Mouse (Mus musculus) embryonic stem cell, embryonic (primary cell): ENCODE results near the gene Kif19a.

Source experiments
- CTCF ChIA-PET, 4 experiments: fragments of 300-600 bp in 2 of 4; fragments of 350-600 bp in 2 of 4; sonication (Branson Sonifier 250); formaldehyde crosslinking; loops; one replicate each; lab custom pipeline; 2022; ENCODE audit warnings: inconsistent platforms in 2 of 4; lab: Charles Lee
- POLR2A ChIA-PET, 4 experiments: fragments of 300-600 bp in 2 of 4; fragments of 350-600 bp in 2 of 4; sonication (Branson Sonifier 250); formaldehyde crosslinking; loops; one replicate each; lab custom pipeline; 2022; ENCODE audit warnings: antibody characterized with exemption in 4 of 4, inconsistent platforms in 1 of 4; lab: Charles Lee

Gene Kif19a

GRCm38 (mm10) chr11:114764820-114765818 is at the start of gene Kif19a:
Kif19a (plus strand) TSS chr11:114765388.
- CTCF ChIA-PET: interaction anchor here in 2 of 4 experiments (0.6 to 1.0 kb wide), 4 partner anchors 20 to 1250 kb away, joined by 3 read pairs; no protein-coding TSS in a partner anchor
- POLR2A ChIA-PET: interaction anchor here in 1 of 4 experiments (1.0 kb wide), 1 partner anchor 54 kb away, joined by 3 read pairs; no protein-coding TSS in a partner anchor

GRCm38 (mm10) chr11:114715531-114715930 is 49.7 kb upstream of the Kif19a start:
- ChIA-PET CTCF (interaction anchor here in 1 of 4 experiments (1.6 kb wide), 1 partner anchor 76 kb away, joined by 4 read pairs; no protein-coding TSS in a partner anchor), POLR2A (interaction anchor here in 2 of 4 experiments (0.7 to 1.9 kb wide), 6 partner anchors 9 to 1735 kb away, joined by 3 to 9 read pairs (median 4); partner anchors contain the start of gene Dnaic2 (in 1 of the 2))

GRCm38 (mm10) chr11:114720535-114720934 is 44.7 kb upstream of the Kif19a start:
- ChIA-PET CTCF (interaction anchor here (0.6 to 1.3 kb wide), 16 partner anchors 19 to 1881 kb away, joined by 3 to 15 read pairs (median 4); partner anchors contain the start of genes Cd300lb (in 1 of the 4) and Rpl38 (in 1 of the 4)), POLR2A (interaction anchor here in 3 of 4 experiments (0.5 to 4.1 kb wide), 11 partner anchors 9 to 537 kb away, joined by 3 to 24 read pairs (median 4); no protein-coding TSS in a partner anchor)

GRCm38 (mm10) chr11:114722438-114722837 is 42.8 kb upstream of the Kif19a start:
- CTCF ChIA-PET: interaction anchor here in 3 of 4 experiments (0.6 to 1.2 kb wide), 10 partner anchors 8 to 422 kb away, joined by 3 to 5 read pairs (median 3); partner anchors contain the start of gene Rpl38 (in 1 of the 3)
- POLR2A ChIA-PET: interaction anchor here in 3 of 4 experiments (0.6 to 4.1 kb wide), 16 partner anchors 10 to 108 kb away, joined by 3 to 28 read pairs (median 4); partner anchors contain the start of gene Ttyh2 (in 1 of the 3)

- POLR2A ChIA-PET: interaction anchor here in 2 of 4 experiments (0.8 to 4.1 kb wide), 13 partner anchors 10 to 54 kb away, joined by 3 to 28 read pairs (median 4); partner anchors contain the start of gene Ttyh2 (in 1 of the 2)
- CTCF ChIA-PET: interaction anchor here in 2 of 4 experiments (0.6 to 1.1 kb wide), 4 partner anchors 29 to 67 kb away, joined by 3 to 4 read pairs (median 3); partner anchors contain the start of gene Rpl38 (in 1 of the 2)
These were observed 42.2 kb upstream of the Kif19a start for GRCm38 (mm10) chr11:114723030-114723429.

- POLR2A ChIA-PET: interaction anchor here in 2 of 4 experiments (1.1 to 3.4 kb wide), 5 partner anchors 19 to 56 kb away, joined by 3 to 19 read pairs (median 3); no protein-coding TSS in a partner anchor
- CTCF ChIA-PET: interaction anchor here in 2 of 4 experiments (0.8 to 1.0 kb wide), 3 partner anchors 12 to 50 kb away, joined by 3 to 8 read pairs (median 3); no protein-coding TSS in a partner anchor
These were observed 40.2 kb upstream of the Kif19a start for GRCm38 (mm10) chr11:114724787-114725590.

- ChIA-PET CTCF (interaction anchor here in 3 of 4 experiments (0.6 to 1.5 kb wide), 10 partner anchors 9 to 185 kb away, joined by 3 to 8 read pairs (median 4); partner anchors contain the start of gene Rpl38 (in 1 of the 3)), POLR2A (interaction anchor here (0.6 to 3.4 kb wide), 25 partner anchors 9 to 375 kb away, joined by 3 to 19 read pairs (median 5); partner anchors contain the start of gene Rpl38 (in 1 of the 4))
These were observed 38.0 kb upstream of the Kif19a start, which contains the start of gene Dnaic2 for GRCm38 (mm10) chr11:114726965-114727825. Dnaic2 (plus strand) TSS chr11:114727408.

GRCm38 (mm10) chr11:114727826-114728186 is 37.4 kb upstream of the Kif19a start:
- ChIA-PET POLR2A (interaction anchor here in 3 of 4 experiments (0.8 to 3.4 kb wide), 22 partner anchors 10 to 60 kb away, joined by 3 to 19 read pairs (median 5); partner anchors contain the start of gene Rpl38 (in 1 of the 3)), CTCF (interaction anchor here in 3 of 4 experiments (0.6 to 1.5 kb wide), 7 partner anchors 8 to 185 kb away, joined by 4 to 8 read pairs (median 4); partner anchors contain the start of gene Rpl38 (in 1 of the 3))

- ChIA-PET CTCF (interaction anchor here in 1 of 4 experiments (0.7 to 0.8 kb wide), 2 partner anchors 83 to 153 kb away, joined by 3 to 4 read pairs; no protein-coding TSS in a partner anchor), POLR2A (interaction anchor here in 3 of 4 experiments (0.5 to 3.4 kb wide), 11 partner anchors 9 to 102 kb away, joined by 3 to 19 read pairs (median 5); no protein-coding TSS in a partner anchor)
These were observed 36.9 kb upstream of the Kif19a start for GRCm38 (mm10) chr11:114728333-114728732.

- ChIA-PET POLR2A (interaction anchor here in 3 of 4 experiments (0.6 to 3.4 kb wide), 9 partner anchors 8 to 78 kb away, joined by 3 to 19 read pairs (median 4); no protein-coding TSS in a partner anchor), CTCF (interaction anchor here in 3 of 4 experiments (0.5 to 1.7 kb wide), 9 partner anchors 11 to 282 kb away, joined by 3 to 5 read pairs (median 3); no protein-coding TSS in a partner anchor)
These were observed 35.3 kb upstream of the Kif19a start for GRCm38 (mm10) chr11:114729832-114730363.

GRCm38 (mm10) chr11:114731711-114732110 is 33.5 kb upstream of the Kif19a start:
- ChIA-PET CTCF (interaction anchor here in 3 of 4 experiments (0.5 to 2.4 kb wide), 12 partner anchors 9 to 261 kb away, joined by 3 to 10 read pairs (median 4); partner anchors contain the start of gene Rpl38 (in 1 of the 3)), POLR2A (interaction anchor here (0.6 to 1.9 kb wide), 9 partner anchors 18 to 144 kb away, joined by 3 to 8 read pairs (median 3); partner anchors contain the start of gene Ttyh2 (in 1 of the 4))

- CTCF ChIA-PET: interaction anchor here (0.5 to 2.4 kb wide), 10 partner anchors 12 to 903 kb away, joined by 3 to 18 read pairs (median 5); partner anchors contain the start of gene Rpl38 (in 1 of the 4)
These were observed 32.3 kb upstream of the Kif19a start for GRCm38 (mm10) chr11:114732890-114733289.

GRCm38 (mm10) chr11:114736111-114736510 is 29.1 kb upstream of the Kif19a start:
- ChIA-PET POLR2A (interaction anchor here in 2 of 4 experiments (0.6 to 4.8 kb wide), 5 partner anchors 8 to 116 kb away, joined by 3 to 19 read pairs (median 4); partner anchors contain the start of gene Dnaic2 (in 1 of the 2)), CTCF (interaction anchor here in 3 of 4 experiments (0.6 to 1.8 kb wide), 12 partner anchors 9 to 1867 kb away, joined by 3 to 16 read pairs (median 6); partner anchors contain the start of gene Dnaic2 (in 3 of the 3))

More at GRCm38 (mm10) chr11:114732890-114733289, 32.3 kb upstream of the Kif19a start:
- POLR2A ChIA-PET: interaction anchor here in 3 of 4 experiments (0.6 to 1.9 kb wide), 8 partner anchors 39 to 286 kb away, joined by 3 to 8 read pairs (median 3); partner anchors contain the start of genes Rpl38 (in 1 of the 3) and Ttyh2 (in 1 of the 3)

- POLR2A ChIA-PET: interaction anchor here (0.7 to 4.8 kb wide), 22 partner anchors 9 to 187 kb away, joined by 3 to 19 read pairs (median 4); partner anchors contain the start of genes Dnaic2 (in 2 of the 4) and Rpl38 (in 1 of the 4)
- CTCF ChIA-PET: interaction anchor here (0.5 to 2.2 kb wide), 37 partner anchors 8 to 1919 kb away, joined by 3 to 17 read pairs (median 5); partner anchors contain the start of gene Dnaic2 (in 3 of the 4)
These were observed 28.1 kb upstream of the Kif19a start for GRCm38 (mm10) chr11:114736913-114737624.
